Mouse (Mus musculus) heart, adult 2 months (tissue): Measurements from ENCODE around the gene Myl9.

Source experiments
- EP300 ChIP-seq: fragments of 200-500 bp; IDR thresholded peaks from 2 replicates; pipeline ENCODE4 v1.6.1; 2011; ENCODE audit warnings: low read depth, low read length, control low read depth; ENCODE audit not compliant: insufficient read depth
- POLR2A ChIP-seq: fragments of 200-500 bp; IDR thresholded peaks from 2 replicates; pipeline ENCODE4 v1.6.1; 2011; ENCODE audit warnings: mild to moderate bottlenecking, low read depth, low read length, control low read depth; ENCODE audit not compliant: insufficient read depth

GRCm38 (mm10) chr2:156764747-156765146 is 10.5 kb upstream of the Myl9 start:
- TF ChIP-seq EP300 (no peak), POLR2A (no peak)
